Mouse (Mus musculus): Measurements from ENCODE around the gene Nlrp1b. TPM values are rescaled to one million over a fixed set of nuclear protein-coding genes. Genes with fewer than 3 reads are reported as not detected.

Gene Nlrp1b
- polyA plus RNA-seq, 1 experiment from 2014 or later, result not detected

DNA sequence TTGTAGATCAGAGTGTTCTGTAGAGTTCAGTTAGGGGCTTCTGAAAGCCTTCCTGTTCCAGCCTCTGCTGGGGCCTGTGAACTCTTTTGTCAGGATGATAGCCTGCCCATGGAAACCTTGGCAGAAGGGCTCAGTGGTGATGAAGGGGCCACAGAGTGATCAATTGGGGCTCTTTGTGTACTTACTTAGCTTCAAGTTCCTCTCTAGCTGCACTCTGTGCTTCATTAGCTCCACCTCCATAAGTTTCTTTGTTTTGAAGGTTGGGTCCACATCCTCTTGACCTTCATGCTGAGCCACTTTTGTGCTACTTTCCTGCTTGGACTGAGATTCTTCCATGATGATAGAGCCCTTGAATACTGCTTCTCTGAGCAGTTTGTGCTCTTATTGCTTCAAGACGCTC, 88.5 kb downstream of the Nlrp1b start:
- Histone ChIP-seq H3K4me1 (replicated peaks) (no peaks in the 10 kb centered on the region), H3K4me2 (no peak overlapping the region), H3K27me3 (replicated peaks) (no peaks in the 10 kb centered on the region), H3K4me3 (no peak overlapping the region), H3K9me3 (replicated peaks) (peaks cover 4% of the 10 kb centered on the region; the same call in 1 of the 2 replicates), H3K9ac (no peak overlapping the region), H3K27ac (ENCODE audit: poor library complexity, severe bottlenecking) (no peak overlapping the region), H3K36me3 (no peaks in the 10 kb centered on the region)
- WGBS, result 83% methylated on average over 1 of the region's 1 CpGs
- ATAC-seq (ENCODE audit: insufficient number of reproducible peaks, low FRiP score), result no peak

DNA sequence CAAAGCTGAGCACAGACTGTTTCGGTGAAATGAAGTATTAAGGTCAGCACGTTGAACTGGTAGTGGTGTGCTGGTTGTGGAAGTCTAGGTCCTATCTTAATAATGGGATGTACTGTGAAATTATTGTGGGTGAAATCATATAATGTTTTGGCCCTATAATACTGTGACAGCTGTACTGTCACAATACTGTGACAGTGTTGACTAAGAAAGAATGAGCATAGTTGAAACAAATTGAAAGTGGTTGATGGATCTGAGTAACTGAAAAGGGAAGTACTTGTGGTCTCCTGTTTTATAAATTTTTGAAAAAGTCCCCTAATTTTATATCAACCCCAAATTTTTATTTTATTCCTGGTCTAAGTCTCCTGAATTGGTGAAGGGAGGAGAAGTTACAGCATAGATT, 123.4 kb downstream of the Nlrp1b start:
- no peaks in the 10 kb centered on the region for H3K27me3 ChIP-seq (replicated peaks)
- H3K9ac ChIP-seq, result no peak overlapping the region
- H3K4me2 ChIP-seq, result no peak overlapping the region
- H3K4me3 ChIP-seq, result no peak overlapping the region
- 70% methylated on average over 2 of the region's 2 CpGs for WGBS
- no peaks in the 10 kb centered on the region for H3K4me1 ChIP-seq (replicated peaks)
- H3K9me3 ChIP-seq (replicated peaks), result no peaks in the 10 kb centered on the region
- no peaks in the 10 kb centered on the region for H3K36me3 ChIP-seq
- H3K27ac ChIP-seq (ENCODE audit: poor library complexity, severe bottlenecking), result no peak overlapping the region
- no peak for ATAC-seq (ENCODE audit: insufficient number of reproducible peaks, low FRiP score)

DNA sequence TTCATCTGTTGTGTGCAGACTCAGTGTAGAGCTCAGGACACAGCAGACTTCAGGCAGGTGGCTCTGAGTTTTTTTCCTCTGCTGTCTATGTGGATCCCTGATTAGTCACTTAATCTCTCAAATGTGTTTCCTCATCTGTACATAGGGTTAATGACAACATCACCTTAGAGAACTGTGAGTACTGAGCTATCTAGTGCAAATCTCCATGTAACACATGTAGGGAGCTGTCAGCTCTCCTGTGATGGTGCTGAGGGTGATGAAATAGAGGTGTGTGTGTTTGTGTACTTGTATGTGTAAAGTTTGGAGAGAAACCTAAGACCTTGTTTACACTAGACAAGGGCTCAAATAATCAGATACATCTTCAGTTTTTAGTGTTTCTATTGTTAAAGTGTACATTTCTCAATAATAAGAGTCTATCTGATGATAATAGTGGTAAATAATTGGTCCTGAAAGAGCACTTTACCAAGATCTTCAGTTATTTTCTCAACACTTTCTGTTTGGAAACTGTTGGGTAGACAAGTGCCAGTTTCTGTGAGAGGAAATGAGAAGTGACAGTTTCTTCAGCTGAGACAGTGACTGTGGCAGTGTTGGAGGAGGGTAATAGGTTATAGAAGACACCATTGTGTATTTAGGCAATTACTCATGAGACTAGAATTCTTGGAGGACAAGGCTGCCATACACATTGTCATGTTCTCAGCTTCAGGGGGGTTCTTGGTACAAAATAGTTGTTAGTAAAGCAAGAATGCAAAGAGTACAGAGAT, 124.1 kb downstream of the Nlrp1b start:
- Histone ChIP-seq H3K4me1 (replicated peaks) (no peaks in the 10 kb centered on the region), H3K27me3 (replicated peaks) (no peaks in the 10 kb centered on the region), H3K4me2 (no peak overlapping the region), H3K9ac (no peak overlapping the region), H3K9me3 (replicated peaks) (no peaks in the 10 kb centered on the region), H3K27ac (ENCODE audit: poor library complexity, severe bottlenecking) (no peak overlapping the region), H3K4me3 (no peak overlapping the region), H3K36me3 (no peaks in the 10 kb centered on the region)
- ATAC-seq (ENCODE audit: insufficient number of reproducible peaks, low FRiP score), result no peak

DNA sequence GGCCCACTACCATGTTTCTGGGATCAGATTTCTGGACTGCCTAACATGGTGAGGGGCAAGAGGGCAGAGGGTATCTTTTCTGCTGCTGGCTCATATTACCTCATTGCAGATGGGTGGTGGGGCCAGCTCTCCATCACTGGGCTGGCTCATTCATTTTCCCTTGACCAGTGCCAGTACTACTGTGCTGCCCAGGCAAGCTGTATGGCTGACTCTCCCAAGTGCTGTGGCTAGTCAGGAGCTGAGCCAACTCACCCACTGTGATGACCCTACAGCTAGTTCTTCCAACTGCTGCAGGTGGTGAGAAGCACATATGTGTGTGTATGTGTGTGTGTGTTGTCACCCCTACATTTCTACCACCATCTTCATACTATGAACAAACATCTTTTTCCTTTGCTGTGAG, 126.6 kb downstream of the Nlrp1b start:
- Histone ChIP-seq H3K4me2 (no peak overlapping the region), H3K36me3 (no peaks in the 10 kb centered on the region), H3K27me3 (replicated peaks) (no peaks in the 10 kb centered on the region), H3K4me1 (replicated peaks) (no peaks in the 10 kb centered on the region), H3K9ac (no peak overlapping the region), H3K9me3 (replicated peaks) (peaks cover 9% of the 10 kb centered on the region; the same call in 1 of the 2 replicates), H3K4me3 (no peak overlapping the region), H3K27ac (ENCODE audit: poor library complexity, severe bottlenecking) (no peak overlapping the region)
- no peak for ATAC-seq (ENCODE audit: insufficient number of reproducible peaks, low FRiP score)

Other genes with a start within 250 kb of the Nlrp1b start
- gene C1qbp, start 247.7 kb downstream of the Nlrp1b start, polyA plus RNA-seq (2016; fragmentation: Nextera tagmentation; extraction: Ambion mirVana), result 293 and 299 TPM in 2 replicates
- gene Dhx33, start 226.3 kb downstream of the Nlrp1b start, polyA plus RNA-seq (2016; fragmentation: Nextera tagmentation; extraction: Ambion mirVana), result 18.8 and 20.1 TPM in 2 replicates
- gene Mis12, start 211.1 kb downstream of the Nlrp1b start, polyA plus RNA-seq (2016; fragmentation: Nextera tagmentation; extraction: Ambion mirVana), result 25.5 and 27.3 TPM in 2 replicates
- 35.2 and 40.9 TPM in 2 replicates for gene Derl2, start 210.9 kb downstream of the Nlrp1b start, polyA plus RNA-seq (2016; fragmentation: Nextera tagmentation; extraction: Ambion mirVana)
- 42.9 and 44.4 TPM in 2 replicates for gene 6330403K07Rik, start 197.2 kb downstream of the Nlrp1b start, polyA plus RNA-seq (2016; fragmentation: Nextera tagmentation; extraction: Ambion mirVana)
- gene Nlrp1a, start 86.0 kb downstream of the Nlrp1b start, polyA plus RNA-seq (2016; fragmentation: Nextera tagmentation; extraction: Ambion mirVana), result not detected in 2 replicates